25 mouse cellular contexts compared by ENCODE assay signal in genomic region chr1:82068571-82068970, GRCm38 (mm10).
"Had no signal": no experiment of that assay in that cellular context is flagged by ENCODE, and none has a peak within 500 bp of the region (broad histone marks: within the 10 kb centered on the region; RNA-seq: fewer than 3 reads in every experiment).

No protein-coding gene starts in this region.

- H3K4me2 ChIP-seq: heart, embryonic 11.5 days; heart, embryonic 13.5 days; heart, embryonic 15.5 days; hindbrain, embryonic 12.5 days; hindbrain, embryonic 14.5 days; intestine, embryonic 15.5 days; limb, embryonic 12.5 days; liver, embryonic 11.5 days; liver, embryonic 13.5 days; liver, embryonic 15.5 days had no signal

- H3K36me3 ChIP-seq: heart, embryonic 13.5 days; heart, embryonic 15.5 days; hindbrain, embryonic 10.5 days; hindbrain, embryonic 12.5 days; intestine, embryonic 15.5 days; limb, embryonic 10.5 days; limb, embryonic 12.5 days; liver, embryonic 13.5 days; liver, embryonic 15.5 days had no signal

- H3K27me3 ChIP-seq: heart, embryonic 13.5 days; heart, embryonic 15.5 days; hindbrain, embryonic 12.5 days; intestine, embryonic 15.5 days; limb, embryonic 12.5 days; liver, embryonic 13.5 days; liver, embryonic 15.5 days had no signal

- H3K4me3 ChIP-seq: gastrocnemius, adult 2 months; heart, adult 2 months; heart, embryonic 13.5 days; heart, embryonic 15.5 days; hindbrain, embryonic 10.5 days; hindbrain, embryonic 12.5 days; intestine, embryonic 15.5 days; layer of hippocampus, adult 2 months; left cerebral cortex, adult 2 months; limb, embryonic 10.5 days; limb, embryonic 12.5 days; liver, embryonic 13.5 days; liver, embryonic 15.5 days had no signal

- DNase-seq: gastrocnemius, adult 2 months; gastrocnemius, postnatal 10 days; gastrocnemius, postnatal 25 days; heart, adult 2 months; heart, postnatal 4 days; kidney, adult 18-20 months; kidney, adult 8-10 months; kidney, postnatal 10 days; kidney, postnatal 25 days; kidney, postnatal 4 days; liver; liver, embryonic 13.5 days had no signal
